Mouse (Mus musculus): Measurements from ENCODE around the gene Psmd3. TPM values are rescaled to one million over a fixed set of nuclear protein-coding genes. Genes with fewer than 3 reads are reported as not detected.

Psmd3 gene
- total RNA-seq, 2 experiments from 2014 or later, result 101 to 106 TPM

DNA sequence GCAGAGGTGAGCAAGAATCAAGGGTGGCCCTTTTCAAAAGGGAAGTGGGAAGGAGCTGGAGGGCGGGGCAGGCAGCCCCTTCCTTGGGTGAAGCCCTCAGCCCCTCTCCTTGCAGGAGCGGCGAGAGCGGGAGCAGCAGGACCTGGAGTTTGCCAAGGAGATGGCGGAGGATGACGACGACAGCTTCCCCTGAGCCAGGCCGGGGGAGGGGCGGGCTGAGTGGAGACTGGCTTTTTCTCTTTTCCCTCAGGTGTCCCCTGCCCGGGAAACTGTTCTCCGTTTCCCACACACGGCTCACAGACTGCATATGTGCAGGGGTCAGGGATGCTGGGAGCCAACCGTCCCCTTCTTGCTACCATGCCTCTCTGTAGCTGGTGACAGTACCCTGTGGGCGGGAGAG, 13.1 kb downstream of the Psmd3 start:
- no peak overlapping the region for H3K4me3 ChIP-seq
- no peak overlapping the region for H3K27ac ChIP-seq
- TF ChIP-seq CTCF (IDR thresholded peaks at IDR 0.05), result no peak
- intact Hi-C loops (cut with DNase I), result no loop called here
- DNase-seq, result no peak

DNA sequence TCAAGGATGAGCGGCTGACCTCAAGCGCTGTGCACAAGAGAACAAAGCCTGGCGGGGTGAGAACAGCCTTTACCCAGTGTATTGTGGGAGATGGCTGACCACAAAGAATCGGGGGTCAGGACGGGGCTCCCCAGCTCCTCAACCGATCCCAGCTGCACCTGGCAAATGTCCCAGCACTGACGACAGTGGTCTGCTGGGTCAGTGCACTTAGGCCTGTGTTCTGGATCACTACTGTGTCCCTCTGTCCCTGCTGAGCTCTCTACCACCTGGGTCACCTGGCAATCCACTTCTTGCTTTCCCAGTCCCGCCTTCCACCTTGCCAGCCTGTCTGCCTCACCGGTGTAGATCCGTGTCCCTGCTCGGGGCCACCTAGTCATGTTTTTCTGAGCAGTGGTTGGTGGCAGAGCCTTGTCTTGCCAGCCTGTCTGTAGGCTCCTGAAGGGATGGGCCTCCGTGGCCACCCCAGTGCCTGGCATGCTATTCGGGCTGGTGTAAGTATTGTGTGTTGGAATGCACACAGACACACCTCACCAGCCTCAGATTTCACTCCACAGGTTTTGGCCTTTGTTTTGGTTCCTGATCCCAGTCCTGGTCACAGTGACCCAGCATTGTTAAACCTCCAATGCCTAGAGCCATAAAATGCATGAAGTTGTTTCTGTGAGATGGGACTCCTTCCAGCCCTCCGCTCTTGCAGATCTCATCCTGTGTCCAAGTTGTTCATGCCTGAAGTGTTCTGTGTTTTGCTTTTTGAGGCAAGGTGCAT, 14.3 kb downstream of the Psmd3 start:
- H3K27ac ChIP-seq, result no peak overlapping the region
- peak; percentile 50 for DNase-seq
- no peak overlapping the region for H3K4me3 ChIP-seq
- TF ChIP-seq CTCF (IDR thresholded peaks at IDR 0.05), result no peak
- intact Hi-C loops (cut with DNase I), result no loop called here

DNA sequence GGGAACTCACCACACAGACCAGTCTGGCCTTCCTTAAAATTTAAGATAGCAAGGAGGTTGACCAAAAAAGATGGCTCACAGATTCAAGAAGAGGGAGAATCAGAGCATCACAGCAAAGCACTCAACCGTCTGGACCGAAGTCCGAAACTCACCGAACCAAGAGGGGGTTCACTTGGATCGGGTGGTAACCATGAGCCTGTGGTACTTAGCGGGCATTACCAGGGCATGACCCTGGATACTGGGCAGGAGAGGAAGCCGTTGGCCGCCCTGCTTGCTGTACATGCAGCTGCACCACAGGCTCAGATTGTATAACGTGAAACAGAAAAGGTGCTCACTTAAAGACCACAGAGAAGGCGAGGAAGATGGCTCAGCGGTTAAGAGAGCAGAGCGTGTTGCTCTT, 14.9 kb downstream of the Psmd3 start:
- intact Hi-C loops (cut with DNase I), result no loop called here
- DNase-seq, result no peak
- Histone ChIP-seq H3K4me3 (no peak overlapping the region), H3K27ac (no peak overlapping the region)
- no peak for TF ChIP-seq CTCF (IDR thresholded peaks at IDR 0.05)

DNA sequence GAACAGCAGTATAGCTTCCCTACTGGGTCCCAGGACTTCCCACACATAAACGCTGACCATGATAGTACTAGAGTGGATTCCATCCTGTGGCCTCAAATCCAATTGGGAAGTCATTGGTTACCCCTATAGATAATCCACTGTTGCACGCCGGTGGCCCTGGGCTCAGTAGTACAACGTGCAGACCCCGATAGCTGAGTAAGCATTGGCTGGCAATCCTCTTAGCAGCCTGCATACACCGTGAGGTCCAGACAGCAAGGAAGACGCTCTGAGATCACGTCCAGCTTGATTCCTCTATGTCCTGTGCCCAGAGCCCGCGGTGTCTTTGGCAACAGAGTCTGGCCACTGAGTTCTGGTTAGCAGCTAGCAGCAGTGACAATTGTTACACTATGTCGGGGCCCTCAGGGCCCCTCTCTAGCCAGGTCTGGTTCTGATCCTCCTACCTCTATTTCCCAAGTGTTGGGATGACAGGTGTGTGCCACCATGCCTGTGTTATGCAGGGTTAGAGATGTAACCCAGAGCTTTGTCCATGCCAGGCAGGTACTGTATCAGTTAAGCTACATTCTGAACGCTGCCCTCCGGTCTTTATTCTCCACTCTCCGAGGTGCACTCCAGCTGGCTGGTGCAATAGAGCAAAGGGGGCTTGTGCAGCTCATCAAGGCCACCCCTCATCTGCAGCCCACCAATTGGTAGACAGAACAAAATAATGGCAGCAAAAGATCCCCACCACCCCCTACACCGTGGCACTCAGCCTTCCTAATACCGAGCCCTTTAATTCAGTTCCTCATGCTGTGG, 16.7 kb downstream of the Psmd3 start:
- no peak for TF ChIP-seq CTCF (IDR thresholded peaks at IDR 0.05)
- H3K27ac ChIP-seq, result no peak overlapping the region
- DNase-seq, result no peak
- no peak overlapping the region for H3K4me3 ChIP-seq
- intact Hi-C loops (cut with DNase I), result no loop called here

DNA sequence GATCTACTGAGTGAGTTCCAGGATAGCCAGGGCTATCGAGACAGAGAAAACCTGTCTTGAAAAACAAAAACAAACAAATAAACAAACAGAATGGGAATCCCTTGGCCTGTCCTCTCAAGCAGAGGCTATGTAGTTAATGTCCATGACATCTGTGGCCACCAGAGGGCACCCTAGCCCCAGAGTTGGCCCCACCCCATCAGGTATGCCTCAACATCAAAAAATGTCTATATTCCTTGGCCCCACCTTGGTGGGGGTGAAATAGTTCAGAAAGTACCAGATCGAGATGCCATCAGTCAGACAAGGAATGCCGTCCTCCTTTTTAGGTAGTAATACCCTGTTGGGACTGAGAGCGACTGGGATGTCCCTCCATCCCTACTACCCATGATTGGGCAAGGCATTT, 17.6 kb downstream of the Psmd3 start:
- peak; percentile 91 for TF ChIP-seq CTCF (IDR thresholded peaks at IDR 0.05)
- peak; percentile 81 for DNase-seq
- intact Hi-C loops (cut with DNase I), result loop anchor here (2.0 to 10.0 kb wide), 3 partner anchors 129 to 325 kb away; no protein-coding TSS in a partner anchor
- H3K4me3 ChIP-seq, result no peak overlapping the region
- H3K27ac ChIP-seq, result no peak overlapping the region

DNA sequence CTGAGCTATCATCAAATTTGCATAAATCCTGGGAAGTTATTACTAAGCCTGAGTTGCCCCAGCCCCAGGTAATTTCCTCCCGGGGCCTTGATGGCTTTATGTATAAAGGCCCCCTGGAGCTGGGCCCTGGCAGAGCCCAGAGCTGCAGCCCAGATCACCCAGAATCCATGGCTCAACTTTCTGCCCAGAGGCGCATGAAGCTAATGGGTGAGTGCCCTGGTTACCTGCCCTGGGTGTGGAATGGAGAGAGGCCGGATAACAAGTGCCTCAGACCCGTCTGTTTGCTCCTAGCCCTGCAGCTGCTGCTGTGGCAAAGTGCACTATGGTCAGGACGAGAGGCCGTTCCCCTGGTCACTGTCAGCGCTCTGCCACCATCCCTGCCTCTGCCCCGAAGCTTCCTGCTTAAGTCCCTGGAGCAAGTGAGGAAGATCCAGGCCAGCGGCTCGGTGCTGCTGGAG, 18.9 kb downstream of the Psmd3 start, which contains the start of gene Csf3:
TSS of gene Csf3 (plus strand) at position 51 of the 458 bp plus-strand sequence.
- H3K27ac ChIP-seq, result no peak within 1 kb of the TSS
- DNase-seq, result no peak
- TF ChIP-seq CTCF (IDR thresholded peaks at IDR 0.05), result no peak
- intact Hi-C loops (cut with DNase I), result loop anchor here (2.0 to 10.0 kb wide), 3 partner anchors 128 to 326 kb away; no protein-coding TSS in a partner anchor
- no peak within 1 kb of the TSS for H3K4me3 ChIP-seq

DNA sequence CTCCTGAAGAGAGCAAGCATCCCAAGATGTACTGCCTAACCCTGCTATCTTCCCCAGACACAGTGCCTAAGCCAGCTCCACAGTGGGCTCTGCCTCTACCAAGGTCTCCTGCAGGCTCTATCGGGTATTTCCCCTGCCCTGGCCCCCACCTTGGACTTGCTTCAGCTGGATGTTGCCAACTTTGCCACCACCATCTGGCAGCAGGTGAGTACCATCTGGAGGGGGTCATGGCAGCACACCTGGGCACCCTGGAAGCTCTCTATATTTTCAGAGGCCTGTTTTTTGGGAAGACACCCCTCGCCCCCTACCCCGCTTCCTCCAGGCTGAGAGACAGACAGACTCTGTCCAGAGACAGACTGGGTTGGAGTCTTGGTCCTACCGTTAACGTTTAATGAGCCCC, 20.0 kb downstream of the Psmd3 start:
- no peak for DNase-seq
- no peak overlapping the region for H3K27ac ChIP-seq
- intact Hi-C loops (cut with DNase I), result loop anchor here (5.0 to 10.0 kb wide), 2 partner anchors 210 to 328 kb away; no protein-coding TSS in a partner anchor
- no peak overlapping the region for H3K4me3 ChIP-seq
- no peak for TF ChIP-seq CTCF (IDR thresholded peaks at IDR 0.05)

DNA sequence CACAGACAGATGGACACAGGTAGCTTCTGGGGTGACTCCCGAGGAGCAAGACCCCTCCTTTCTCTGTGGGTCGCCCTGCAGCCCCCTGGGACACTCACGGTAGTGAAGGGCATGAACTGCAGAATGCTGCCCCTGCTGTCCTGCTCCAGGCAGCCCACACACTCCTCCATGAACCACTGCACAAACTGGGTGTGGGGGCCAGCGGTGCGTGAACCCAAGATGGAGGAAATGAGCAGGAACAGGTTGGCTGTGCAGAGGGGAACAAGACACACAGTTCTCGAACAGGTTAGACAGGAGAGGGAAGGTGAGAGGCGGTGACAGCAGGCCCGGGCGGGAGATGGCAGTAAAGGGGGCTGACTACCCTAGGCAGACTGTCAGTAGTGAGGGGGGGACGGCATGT, 22.7 kb downstream of the Psmd3 start:
- TF ChIP-seq CTCF (IDR thresholded peaks at IDR 0.05), result no peak
- no peak for DNase-seq
- Histone ChIP-seq H3K27ac (no peak overlapping the region), H3K4me3 (no peak overlapping the region)
- intact Hi-C loops (cut with DNase I), result loop anchor here (10.0 kb wide), 1 partner anchor 330 kb away; no protein-coding TSS in a partner anchor

DNA sequence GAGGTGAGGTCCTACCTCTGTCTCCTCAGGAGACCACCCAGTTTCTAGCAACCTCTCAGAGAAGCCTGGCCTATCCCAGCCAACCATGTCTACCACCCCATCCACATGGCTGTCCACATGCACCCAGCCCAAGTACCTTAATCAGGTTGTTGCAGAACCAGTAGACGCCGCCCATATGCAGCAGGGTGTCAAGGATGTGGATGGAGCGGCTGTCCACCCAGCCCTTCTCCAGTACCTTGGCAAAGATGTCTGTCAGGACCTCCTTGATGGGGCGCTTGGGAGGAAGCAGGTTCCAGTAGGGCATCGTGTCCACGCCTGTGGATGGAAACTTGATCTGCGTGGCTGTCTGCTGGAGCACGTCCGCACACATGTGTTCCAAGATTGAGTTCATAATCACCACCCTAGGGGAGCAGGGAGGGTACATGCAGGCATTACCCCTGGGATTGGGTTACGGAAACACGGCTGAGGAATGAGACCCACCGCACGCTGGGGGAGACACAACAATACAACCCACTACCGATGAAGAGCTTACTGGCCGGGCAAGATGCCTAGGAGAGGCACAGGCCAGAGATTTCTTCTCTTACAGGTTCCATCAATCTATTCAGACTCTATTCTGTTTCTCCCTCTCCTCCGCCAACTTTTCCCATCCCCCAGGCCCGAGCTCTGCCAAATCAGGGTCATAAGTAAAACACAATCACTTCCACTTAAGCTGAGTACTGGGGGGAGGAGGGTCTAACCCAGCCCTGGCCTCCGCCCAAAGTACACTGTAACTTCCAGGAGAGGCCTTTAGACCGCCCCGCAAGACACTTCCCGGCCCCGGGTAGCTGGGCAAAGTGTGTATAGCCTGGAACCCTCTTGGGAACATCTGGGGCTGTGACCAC, 25.3 kb downstream of the Psmd3 start:
- TF ChIP-seq CTCF (IDR thresholded peaks at IDR 0.05), result no peak
- Histone ChIP-seq H3K4me3 (no peak overlapping the region), H3K27ac (peak overlapping the region; percentile 73; the same call in 1 of the 2 replicates)
- DNase-seq, result peak; percentile 46
- intact Hi-C loops (cut with DNase I), result loop anchor here (10.0 kb wide), 1 partner anchor 333 kb away; no protein-coding TSS in a partner anchor

DNA sequence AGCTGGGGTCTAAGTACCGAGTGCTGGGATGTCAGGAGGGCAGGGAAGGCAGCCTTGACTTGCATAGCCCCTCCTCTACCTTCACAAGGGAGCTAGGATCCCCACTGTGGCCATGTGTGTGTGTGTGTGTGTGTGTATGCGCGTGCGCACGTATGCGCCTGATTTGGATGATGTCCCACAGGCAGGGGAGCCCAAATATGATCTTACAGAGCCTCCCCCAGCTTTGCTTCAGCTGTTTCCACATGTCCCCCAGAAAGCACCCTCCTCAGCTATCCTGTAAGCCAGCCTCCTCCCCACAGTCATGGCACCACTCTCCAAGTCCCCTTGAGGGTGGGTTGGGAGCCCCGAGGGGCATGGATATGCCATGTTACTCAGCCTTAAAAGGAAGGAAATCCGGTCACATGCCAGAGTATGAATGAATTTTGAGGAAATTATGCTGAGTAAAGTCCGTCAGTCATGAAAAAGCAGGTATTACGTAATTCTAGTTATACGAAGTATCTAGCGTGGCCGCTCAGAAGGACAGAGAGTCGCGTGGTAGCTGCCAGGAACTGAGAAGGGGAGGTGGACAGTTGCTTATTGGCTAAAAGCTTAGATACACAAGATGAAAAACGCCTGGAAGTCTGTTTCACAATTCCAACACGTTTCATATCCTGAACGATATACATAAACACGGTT, 26.1 kb downstream of the Psmd3 start:
- peak overlapping the region; percentile 73 for H3K27ac ChIP-seq
- intact Hi-C loops (cut with DNase I), result loop anchor here (10.0 kb wide), 1 partner anchor 334 kb away; no protein-coding TSS in a partner anchor
- DNase-seq, result peak; percentile 44
- TF ChIP-seq CTCF (IDR thresholded peaks at IDR 0.05), result no peak
- H3K4me3 ChIP-seq, result peak overlapping the region; percentile 46

DNA sequence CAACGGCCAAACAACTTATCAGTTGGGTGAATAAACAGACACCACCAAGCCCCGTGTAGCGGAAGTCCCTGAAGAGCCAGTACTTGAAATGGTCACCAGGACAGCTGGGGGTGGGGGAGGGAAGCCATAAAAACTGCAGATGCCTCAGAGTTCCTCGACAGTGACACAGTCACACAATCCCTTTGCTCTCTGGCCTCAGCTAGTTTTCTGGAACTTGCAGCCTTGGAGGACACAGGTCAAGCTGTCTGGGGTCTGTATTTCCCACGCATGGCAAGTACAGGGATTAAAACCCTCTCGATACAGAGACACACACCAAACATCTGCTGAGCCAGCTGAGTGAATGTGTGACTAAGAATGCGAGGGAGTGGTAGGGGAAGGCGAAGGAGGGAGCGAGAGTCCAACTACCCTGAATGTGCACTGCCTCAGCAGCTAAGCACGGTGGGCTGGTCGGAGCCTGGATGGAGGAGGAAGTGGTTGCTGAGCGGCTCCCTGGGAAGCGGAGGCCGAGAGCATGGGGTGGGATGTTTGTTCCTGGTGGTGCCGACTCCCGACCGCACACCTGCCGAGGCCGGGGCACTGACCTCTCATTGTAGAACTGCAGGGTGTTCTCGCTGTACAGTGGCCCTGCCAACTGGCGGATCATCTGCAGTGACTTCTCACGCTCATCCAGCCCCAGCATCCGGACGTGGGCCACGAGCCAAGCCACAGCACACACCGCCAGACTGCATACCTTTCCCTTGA, 26.8 kb downstream of the Psmd3 start:
- TF ChIP-seq CTCF (IDR thresholded peaks at IDR 0.05), result no peak
- Histone ChIP-seq H3K27ac (peak overlapping the region; percentile 73), H3K4me3 (peak overlapping the region; percentile 46)
- intact Hi-C loops (cut with DNase I), result loop anchor here (10.0 kb wide), 1 partner anchor 334 kb away; no protein-coding TSS in a partner anchor
- peak; percentile 67 for DNase-seq
